Comparison of ENCODE assay signal across 11 mouse cellular contexts in the genomic region with DNA sequence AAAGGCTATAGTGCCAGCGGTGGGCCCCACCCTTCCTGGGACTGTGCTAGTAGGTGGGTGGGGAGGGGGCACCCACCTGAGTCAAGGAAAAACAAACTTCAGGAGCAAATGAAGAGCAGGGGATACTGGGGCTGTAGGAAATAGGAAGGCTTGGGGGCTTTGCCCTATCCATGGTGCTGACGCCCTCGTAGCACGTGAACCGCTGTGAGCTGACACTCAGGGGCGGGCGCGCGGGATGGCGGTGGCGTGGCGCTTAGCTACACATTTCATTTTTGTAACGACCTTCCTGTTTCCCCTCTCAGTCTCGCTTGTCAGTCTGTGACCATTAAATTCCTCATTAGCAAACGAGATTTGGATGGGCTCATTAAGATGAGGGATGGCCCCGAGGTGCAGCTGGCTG. TPM values are rescaled to one million over a fixed set of nuclear protein-coding genes. Genes with fewer than 3 reads are reported as not detected.
A peak's percentile ranks its signal among the peaks of the same experiment; 100 is the strongest.
DNase-seq lines count a peak whose midpoint lies in the region; ATAC-seq and TF ChIP-seq lines count a peak whose summit lies in the region.
"Had no signal": no experiment of that assay in that cellular context is flagged by ENCODE, and none has a peak within 500 bp of the region (broad histone marks: within the 10 kb centered on the region; RNA-seq: fewer than 3 reads in every experiment).

No protein-coding gene starts in this region.

- no peak overlapping the region for H3K4me2 ChIP-seq in hindbrain, embryonic 11.5 days (replicated peaks; ENCODE audit: low read depth, low read length)
- peak overlapping the region; percentile 30 for H3K4me2 ChIP-seq in forebrain, embryonic 16.5 days (ENCODE audit: low read length)
- H3K4me2 ChIP-seq in midbrain, embryonic 12.5 days (replicated peaks), result peak overlapping the region; percentile 18; the same call in 1 of the 2 replicates
- H3K4me2 ChIP-seq: lung, embryonic 15.5 days; stomach, embryonic 15.5 days had no signal

- DNase-seq in hindbrain, embryonic 10.5 days (ENCODE audit: low spot score), result peak; percentile 41
- DNase-seq in hindbrain, embryonic 11.5 days (ENCODE audit: low spot score), result no peak
- DNase-seq in MEL (ENCODE audit: low read depth, low spot score), result peak; percentile 17
- DNase-seq in right cerebral cortex, postnatal 36 days (ENCODE audit: low spot score in 2 of 2), result no peak
- no peak for DNase-seq in gastrocnemius, postnatal 10 days
- DNase-seq in c-Kit-positive CD71-positive TER-119-positive erythroid progenitor cells, embryonic 14.5 days (ENCODE audit: low spot score), result no peak
- DNase-seq: heart, postnatal 36 days had no signal

- WGBS in hindbrain, embryonic 10.5 days, result 10% methylated on average over 16 of the region's 16 CpGs
- 10% methylated on average over 16 of the region's 16 CpGs for WGBS in hindbrain, embryonic 11.5 days
- WGBS in forebrain, embryonic 16.5 days, result 3% methylated on average over 16 of the region's 16 CpGs
- 8% methylated on average over 16 of the region's 16 CpGs for WGBS in midbrain, embryonic 12.5 days

- H3K4me1 ChIP-seq in hindbrain, embryonic 10.5 days (replicated peaks), result peaks cover 28% of the 10 kb centered on the region
- H3K4me1 ChIP-seq in hindbrain, embryonic 11.5 days (replicated peaks; ENCODE audit: control insufficient read depth, insufficient read depth, low read length), result no peaks in the 10 kb centered on the region
- no peaks in the 10 kb centered on the region for H3K4me1 ChIP-seq in MEL (ENCODE audit: control insufficient read depth in 1 of 2, insufficient read depth in 2 of 2, low read length in 2 of 2)
- H3K4me1 ChIP-seq in forebrain, embryonic 16.5 days (replicated peaks; ENCODE audit: control insufficient read depth, insufficient read depth, low read length), result peaks cover 5% of the 10 kb centered on the region
- H3K4me1 ChIP-seq in midbrain, embryonic 12.5 days, result peaks cover 15% of the 10 kb centered on the region
- H3K4me1 ChIP-seq: lung, embryonic 15.5 days had no signal

- no peak for ATAC-seq in hindbrain, embryonic 11.5 days (ENCODE audit: low FRiP score)
- ATAC-seq in forebrain, embryonic 16.5 days, result no peak
- no peak for ATAC-seq in midbrain, embryonic 12.5 days (ENCODE audit: low FRiP score, low read depth)

- H3K9me3 ChIP-seq in hindbrain, embryonic 10.5 days, result no peaks in the 10 kb centered on the region
- no peaks in the 10 kb centered on the region for H3K9me3 ChIP-seq in hindbrain, embryonic 11.5 days (ENCODE audit: control insufficient read depth, low read length)
- no peaks in the 10 kb centered on the region for H3K9me3 ChIP-seq in MEL (replicated peaks; ENCODE audit: insufficient read depth, low read length)
- no peaks in the 10 kb centered on the region for H3K9me3 ChIP-seq in forebrain, embryonic 16.5 days (ENCODE audit: control insufficient read depth, low read length)
- H3K9me3 ChIP-seq in midbrain, embryonic 12.5 days, result no peaks in the 10 kb centered on the region
- H3K9me3 ChIP-seq: lung, embryonic 15.5 days; stomach, embryonic 15.5 days had no signal

- H3K4me3 ChIP-seq in hindbrain, embryonic 10.5 days, result no peak overlapping the region
- no peak overlapping the region for H3K4me3 ChIP-seq in hindbrain, embryonic 11.5 days (ENCODE audit: low read depth, low read length)
- no peak overlapping the region for H3K4me3 ChIP-seq in MEL (ENCODE audit: control insufficient read depth in 1 of 2, insufficient read depth in 1 of 2, low read depth in 2 of 2, low read length in 2 of 2)
- no peak overlapping the region for H3K4me3 ChIP-seq in forebrain, embryonic 16.5 days (replicated peaks; ENCODE audit: low read length)
- no peak overlapping the region for H3K4me3 ChIP-seq in midbrain, embryonic 12.5 days
- H3K4me3 ChIP-seq: lung, embryonic 15.5 days; stomach, embryonic 15.5 days had no signal

- no peaks in the 10 kb centered on the region for H3K79me2 ChIP-seq in MEL (ENCODE audit: control insufficient read depth, insufficient read depth, low read length, poor library complexity)

- no peak overlapping the region for H3K9ac ChIP-seq in hindbrain, embryonic 11.5 days (ENCODE audit: low read depth, low read length)
- no peak overlapping the region for H3K9ac ChIP-seq in MEL (ENCODE audit: control insufficient read depth, low read depth, low read length, poor library complexity, severe bottlenecking)
- no peak overlapping the region; the same call in 1 of the 2 replicates for H3K9ac ChIP-seq in forebrain, embryonic 16.5 days (replicated peaks; ENCODE audit: low read depth, low read length)
- no peak overlapping the region for H3K9ac ChIP-seq in midbrain, embryonic 12.5 days (replicated peaks)
- H3K9ac ChIP-seq: lung, embryonic 15.5 days; stomach, embryonic 15.5 days had no signal

- H3K27me3 ChIP-seq in hindbrain, embryonic 10.5 days (ENCODE audit: insufficient read depth, poor library complexity, severe bottlenecking), result peaks cover 29% of the 10 kb centered on the region
- H3K27me3 ChIP-seq in hindbrain, embryonic 11.5 days (ENCODE audit: control insufficient read depth, insufficient read depth, low read length), result no peaks in the 10 kb centered on the region
- H3K27me3 ChIP-seq in MEL (ENCODE audit: control insufficient read depth in 1 of 2, insufficient read depth in 2 of 2, low read length in 2 of 2), result no peaks in the 10 kb centered on the region
- H3K27me3 ChIP-seq in forebrain, embryonic 16.5 days (replicated peaks; ENCODE audit: control insufficient read depth, insufficient read depth, low read length), result peaks cover 9% of the 10 kb centered on the region; the same call in 1 of the 2 replicates
- H3K27me3 ChIP-seq in midbrain, embryonic 12.5 days, result peaks cover 27% of the 10 kb centered on the region

- TF ChIP-seq POLR2A in MEL (IDR thresholded peaks at IDR 0.05; ENCODE audit: control insufficient read depth in 1 of 2, insufficient read depth in 1 of 2, low read depth in 1 of 2, low read length in 2 of 2, poor library complexity in 1 of 2), result no peak

- TF ChIP-seq RAD21 in MEL (IDR thresholded peaks at IDR 0.05; ENCODE audit: low read depth, low read length), result no peak

- no peaks in the 10 kb centered on the region for H3K36me3 ChIP-seq in hindbrain, embryonic 10.5 days
- no peaks in the 10 kb centered on the region for H3K36me3 ChIP-seq in hindbrain, embryonic 11.5 days (ENCODE audit: control insufficient read depth, insufficient read depth, low read length)
- H3K36me3 ChIP-seq in MEL (ENCODE audit: control insufficient read depth in 1 of 2, insufficient read depth in 2 of 2, low read length in 2 of 2), result no peaks in the 10 kb centered on the region
- no peaks in the 10 kb centered on the region for H3K36me3 ChIP-seq in forebrain, embryonic 16.5 days (ENCODE audit: control insufficient read depth, insufficient read depth)
- no peaks in the 10 kb centered on the region for H3K36me3 ChIP-seq in midbrain, embryonic 12.5 days
- H3K36me3 ChIP-seq: lung, embryonic 15.5 days; stomach, embryonic 15.5 days had no signal

- no peak for TF ChIP-seq EP300 in MEL (IDR thresholded peaks at IDR 0.05; ENCODE audit: low read depth in 1 of 2, low read length in 2 of 2)

- TF ChIP-seq CTCF in MEL (IDR thresholded peaks at IDR 0.05 in 2 of 3, conservative IDR thresholded peaks at IDR 0.05 in 1 of 3; ENCODE audit: control insufficient read depth in 1 of 3, insufficient read depth in 1 of 3, low read depth in 2 of 3, low read length in 3 of 3, poor library complexity in 1 of 3, severe bottlenecking in 1 of 3), result no peak

- H3K27ac ChIP-seq in hindbrain, embryonic 10.5 days, result no peak overlapping the region
- H3K27ac ChIP-seq in hindbrain, embryonic 11.5 days (ENCODE audit: low read depth, low read length), result no peak overlapping the region
- H3K27ac ChIP-seq in MEL (ENCODE audit: control insufficient read depth, low read depth, low read length), result no peak overlapping the region
- no peak overlapping the region for H3K27ac ChIP-seq in forebrain, embryonic 16.5 days (ENCODE audit: low read length)
- no peak overlapping the region for H3K27ac ChIP-seq in midbrain, embryonic 12.5 days (replicated peaks)
- H3K27ac ChIP-seq: lung, embryonic 15.5 days; stomach, embryonic 15.5 days had no signal

TF ChIP-seq in MEL, 35 proteins besides CTCF, POLR2A, EP300 and RAD21:
- TF ChIP-seq RCOR1 (IDR thresholded peaks at IDR 0.05; ENCODE audit: low read depth, low read length) (no peak), CHD1 (IDR thresholded peaks at IDR 0.05; ENCODE audit: low read depth, low read length) (no peak), NELFE (IDR thresholded peaks at IDR 0.05; ENCODE audit: low read depth, low read length) (no peak), MXI1 (IDR thresholded peaks at IDR 0.05; ENCODE audit: low read depth, low read length) (no peak), ZKSCAN1 (IDR thresholded peaks at IDR 0.05; ENCODE audit: low read depth, low read length) (no peak), USF2 (IDR thresholded peaks at IDR 0.05; ENCODE audit: borderline replicate concordance in 1 of 2, insufficient read depth in 1 of 2, low read depth in 1 of 2, low read length in 2 of 2) (no peak), TBP (IDR thresholded peaks at IDR 0.05; ENCODE audit: low read depth, low read length) (no peak), CHD2 (IDR thresholded peaks at IDR 0.05; ENCODE audit: low read length) (no peak)

RNA-seq across cellular contexts. Expression of a gene that starts 15.8 kb away (rescaled TPM):
- 959 and 1,042 TPM in 2 replicates for polyA plus RNA-seq in hindbrain, embryonic 10.5 days (2016; fragmentation: Nextera tagmentation; extraction: Ambion mirVana)
- polyA plus RNA-seq in hindbrain, embryonic 11.5 days (2014; fragmentation: Nextera tagmentation; extraction: Ambion mirVana), result 833 and 865 TPM in 2 replicates
- total RNA-seq in MEL (2012; rRNA removed), result 4,892 and 5,142 TPM in 2 replicates
- 1,000 to 10,000 TPM in 1 of 2 experiments, 100 to 1,000 TPM in 1; 851 to 1,236 TPM for polyA plus RNA-seq in MEL (2012; ENCODE audit: insufficient read depth in 1 of 2, insufficient read length in 2 of 2, low read depth in 1 of 2, low replicate concordance in 2 of 2, missing spikeins in 1 of 2)
- polyA plus RNA-seq in forebrain, embryonic 16.5 days (2015; fragmentation: Nextera tagmentation; extraction: Ambion mirVana), result 637 and 697 TPM in 2 replicates
- 839 and 864 TPM in 2 replicates for polyA plus RNA-seq in midbrain, embryonic 12.5 days (2016; fragmentation: Nextera tagmentation; extraction: Ambion mirVana)
- total RNA-seq in gastrocnemius, postnatal 10 days (2021), result 1,000 to 10,000 TPM in 1 of 2 experiments, 100 to 1,000 TPM in 1; 978 to 1,057 TPM

RNA-seq across cellular contexts. Expression of a gene that starts 22.7 kb away (rescaled TPM):
- 15.6 and 15.9 TPM in 2 replicates for polyA plus RNA-seq in hindbrain, embryonic 10.5 days (2016; fragmentation: Nextera tagmentation; extraction: Ambion mirVana)
- polyA plus RNA-seq in hindbrain, embryonic 11.5 days (2014; fragmentation: Nextera tagmentation; extraction: Ambion mirVana), result 15.3 and 16.0 TPM in 2 replicates
- total RNA-seq in MEL (2012; rRNA removed), result 9.7 and 10.4 TPM in 2 replicates
- polyA plus RNA-seq in MEL (2012; ENCODE audit: insufficient read depth in 1 of 2, insufficient read length in 2 of 2, low read depth in 1 of 2, low replicate concordance in 2 of 2, missing spikeins in 1 of 2), result 1 to 10 TPM in 1 of 2 experiments, not detected in 1; 7.2 TPM
- 25.1 and 27.5 TPM in 2 replicates for polyA plus RNA-seq in forebrain, embryonic 16.5 days (2015; fragmentation: Nextera tagmentation; extraction: Ambion mirVana)
- polyA plus RNA-seq in midbrain, embryonic 12.5 days (2016; fragmentation: Nextera tagmentation; extraction: Ambion mirVana), result 12.3 and 15.1 TPM in 2 replicates
- total RNA-seq in gastrocnemius, postnatal 10 days (2021), result 10 to 100 TPM; 74.5 to 75.9 TPM

Comparison
In these comparisons a context has a peak if more than half of its experiments do, and no peak if none do; other contexts are left out.
1. DNase-seq: peak in hindbrain, embryonic 10.5 days (single experiment) and MEL (single experiment); none in hindbrain, embryonic 11.5 days (single experiment), right cerebral cortex, postnatal 36 days (0 of 2), gastrocnemius, postnatal 10 days (single experiment) and c-Kit-positive CD71-positive TER-119-positive erythroid progenitor cells, embryonic 14.5 days (single experiment).